Mouse (Mus musculus) bone marrow, adult 2 months (tissue): ENCODE data around the gene Trim43a.
"Not testable (repeated sequence)": the region's sequence is repeated elsewhere in the genome, so short reads cannot be mapped to it uniquely, and the experiment has no call there.

Experiments used
- CTCF ChIP-seq: fragments of 200-500 bp; IDR thresholded peaks from 2 replicates; pipeline ENCODE4 v1.5.1; 2011; ENCODE audit warnings: low read length, control low read depth; ENCODE audit not compliant: control insufficient read depth, insufficient read depth
- POLR2A ChIP-seq: fragments of 200-500 bp; IDR thresholded peaks from 2 replicates; pipeline ENCODE4 v1.6.1; 2011; ENCODE audit warnings: low read depth, mild to moderate bottlenecking, control low read depth, low read length, borderline replicate concordance; ENCODE audit not compliant: control insufficient read depth

GRCm38 (mm10) chr9:88599206-88600162 lies 18.8 kb downstream of the Trim43a start:
- not testable (repeated sequence) for TF ChIP-seq CTCF, POLR2A
